Mouse (Mus musculus): ENCODE data around the gene Ski. TPM values are rescaled to one million over a fixed set of nuclear protein-coding genes. Genes with fewer than 3 reads are reported as not detected.
A peak's percentile ranks its signal among the peaks of the same experiment; 100 is the strongest.

The Ski gene
- total RNA-seq, 2 experiments from 2014 or later, result 113 to 119 TPM

DNA sequence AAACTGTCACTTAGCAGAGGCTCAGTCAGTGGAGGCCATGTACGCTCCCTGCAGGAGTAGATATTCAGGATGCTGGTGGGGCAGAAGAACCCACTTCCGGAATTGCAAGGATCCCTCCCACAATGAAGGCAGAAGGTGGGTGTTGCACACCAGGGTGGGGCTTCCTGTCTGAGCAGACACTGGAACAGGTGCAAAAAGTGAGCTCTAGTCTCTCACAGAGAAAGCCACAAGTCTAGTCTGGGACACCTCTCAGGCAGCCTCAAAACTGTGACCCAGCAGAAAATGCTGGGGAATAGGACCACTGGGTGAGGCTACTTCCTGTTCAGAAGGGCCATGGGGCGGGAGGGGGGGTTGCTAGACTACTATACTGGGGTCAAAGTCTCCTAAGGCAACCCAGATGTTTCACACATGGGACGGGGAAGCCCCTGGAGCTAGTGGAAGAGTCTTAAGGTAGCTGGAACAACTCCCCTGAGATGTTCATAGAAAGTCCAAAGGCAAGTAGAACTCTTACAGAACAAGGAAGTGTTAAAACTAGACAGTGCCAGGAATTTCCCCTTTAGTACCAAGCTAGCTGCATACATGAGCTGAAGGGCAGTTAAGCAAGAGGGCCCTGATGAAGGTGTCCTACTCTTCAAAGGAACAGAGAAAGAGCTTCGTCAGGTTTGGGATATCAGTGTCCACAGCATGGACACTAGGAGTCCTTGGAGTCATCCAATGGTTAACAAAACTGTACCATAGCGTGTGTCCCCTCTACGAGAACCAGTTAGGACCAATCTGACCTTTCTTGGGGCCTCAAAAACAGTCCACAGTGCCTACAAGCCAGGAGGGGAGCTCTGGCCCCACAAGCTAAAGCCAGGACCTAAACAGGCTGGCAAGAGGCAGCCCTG lies 59.7 kb downstream of the Ski start:
- no peak for DNase-seq (ENCODE audit: low spot score in 2 of 2)
- intact Hi-C loops (cut with DNase I), result no loop called here

DNA sequence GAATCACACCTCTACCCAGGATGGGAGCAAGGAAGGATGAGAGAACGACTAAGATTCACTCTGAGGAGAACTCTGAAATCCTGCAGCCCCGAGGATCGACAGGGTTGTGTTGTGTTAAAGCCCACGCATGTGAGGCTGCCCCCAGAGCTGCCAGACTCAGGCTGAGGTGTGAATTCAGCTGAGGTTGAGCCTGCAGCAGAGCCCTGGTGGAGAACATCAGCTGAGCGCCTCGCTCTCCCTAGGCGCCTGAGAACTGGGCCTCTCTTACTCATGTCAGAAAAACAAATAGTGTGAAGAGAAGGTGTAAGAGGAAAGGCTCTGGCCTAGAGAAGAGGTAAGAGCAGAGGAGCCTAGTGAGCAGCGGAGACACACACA lies 63.9 kb downstream of the Ski start:
- intact Hi-C loops (cut with DNase I), result loop anchor here (1.0 kb wide), 1 partner anchor 61 kb away; no protein-coding TSS in a partner anchor
- no peak for DNase-seq (ENCODE audit: low spot score in 2 of 2)

DNA sequence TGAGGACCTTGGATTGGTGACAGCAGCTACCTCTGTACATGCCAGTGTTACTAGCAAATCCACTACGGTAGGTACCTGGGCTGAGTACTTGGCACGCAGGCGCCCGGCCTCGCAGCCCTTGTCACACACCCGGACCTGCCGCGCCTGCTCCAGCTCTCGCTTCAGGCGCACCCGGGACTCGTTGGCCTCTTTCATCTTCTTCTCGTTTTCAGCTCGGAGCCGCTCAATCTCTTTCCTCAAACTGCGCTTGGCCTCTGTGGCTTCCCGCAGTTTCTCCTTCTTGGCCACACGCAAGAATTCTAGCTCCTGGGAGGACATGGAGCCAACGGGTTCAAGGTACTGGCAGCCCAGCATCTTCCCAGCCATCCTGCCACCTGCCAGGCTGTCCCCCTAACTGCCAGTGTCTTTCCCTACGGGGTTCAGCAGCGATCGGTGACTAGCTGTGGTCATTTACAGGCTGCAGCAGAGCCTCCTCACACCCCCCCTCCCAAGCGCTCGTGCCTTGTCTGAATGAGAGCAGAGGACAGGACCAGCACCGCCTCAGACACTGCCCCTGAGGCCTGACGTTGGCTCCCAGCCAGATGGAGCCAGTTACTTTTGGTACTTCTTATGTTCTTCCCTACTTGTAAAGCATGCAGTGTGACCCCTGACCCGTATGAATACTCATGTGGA lies 64.4 kb downstream of the Ski start:
- DNase-seq (ENCODE audit: low spot score in 2 of 2), result no peak
- intact Hi-C loops (cut with DNase I), result loop anchor here (1.0 kb wide), 1 partner anchor 61 kb away; no protein-coding TSS in a partner anchor

DNA sequence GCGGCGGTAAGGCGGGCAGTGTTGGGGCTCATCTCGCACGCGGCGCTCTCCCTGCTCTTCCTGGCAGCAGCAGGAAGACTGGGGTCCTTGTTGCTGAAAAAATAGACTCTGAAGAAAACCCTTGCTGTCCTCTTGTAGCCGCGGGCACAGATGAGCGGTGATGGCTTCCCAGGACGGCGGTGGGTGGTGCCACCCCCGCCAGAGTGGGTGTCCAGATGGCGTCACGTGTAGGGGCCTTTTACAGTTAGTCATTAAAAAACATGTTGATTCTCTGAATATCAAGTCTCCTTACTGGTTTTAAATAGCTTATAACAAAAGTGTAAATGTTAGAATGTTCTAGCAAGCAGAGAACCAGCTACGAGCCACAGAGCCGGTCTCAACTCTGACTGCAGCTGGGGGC lies 65.7 kb downstream of the Ski start:
- intact Hi-C loops (cut with DNase I), result no loop called here
- no peak for DNase-seq (ENCODE audit: low spot score in 2 of 2)

DNA sequence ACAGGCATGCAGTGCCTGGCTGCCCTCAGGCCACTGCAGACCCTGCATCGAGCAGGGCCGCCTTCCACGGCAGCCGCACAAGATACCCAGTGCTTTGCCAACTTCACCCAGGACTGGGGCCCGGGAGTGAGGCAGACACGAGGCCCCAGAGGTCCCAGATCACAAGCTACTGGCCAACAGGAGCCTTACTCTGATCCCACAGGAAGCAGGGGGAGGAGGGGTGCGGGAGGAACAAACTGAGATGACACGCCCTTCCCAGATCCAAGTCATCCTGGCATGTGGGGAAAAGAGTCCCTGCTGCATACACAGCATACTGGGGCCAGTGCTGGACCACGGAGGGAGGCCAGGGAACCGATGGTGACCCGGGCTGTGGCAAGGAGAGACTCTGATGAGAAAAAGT lies 67.4 kb downstream of the Ski start:
- intact Hi-C loops (cut with DNase I), result loop anchor here (5.0 kb wide), 2 partner anchors 58 to 92 kb away; partner anchors contain the start of gene Faap20
- no peak for DNase-seq (ENCODE audit: low spot score in 2 of 2)

DNA sequence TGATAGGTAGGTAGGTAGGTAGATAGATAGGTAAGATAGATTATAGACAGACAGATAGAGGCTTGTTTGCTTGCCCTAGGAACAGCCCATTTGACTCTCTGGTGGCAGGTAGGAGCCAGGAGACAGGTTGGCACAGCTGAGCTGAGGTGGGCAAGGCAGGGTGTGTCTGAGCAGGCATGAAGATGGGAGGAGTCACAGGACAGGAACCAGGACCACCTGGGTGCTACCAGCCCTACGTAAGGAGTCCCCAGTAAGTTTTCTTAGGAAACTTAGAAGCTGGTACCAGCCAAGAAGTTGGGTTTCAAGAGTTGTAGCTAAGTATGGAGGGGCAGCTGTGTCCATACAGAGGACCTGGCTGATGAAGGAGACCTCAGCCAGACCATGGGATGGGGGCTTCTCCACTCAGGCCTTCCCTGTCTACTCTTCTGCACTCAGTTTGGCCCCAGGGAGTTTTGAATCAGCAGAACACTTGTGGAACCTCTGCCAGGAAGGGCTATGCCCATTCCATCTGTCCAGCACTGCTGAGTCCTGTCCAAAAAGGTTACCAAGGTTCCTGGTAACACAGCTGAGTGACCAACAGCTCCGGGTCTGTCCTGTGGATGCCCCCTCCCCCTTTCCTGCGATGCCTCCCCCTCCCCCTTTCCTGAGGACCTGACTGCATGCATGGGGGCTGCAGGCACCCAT lies 68.9 kb downstream of the Ski start:
- intact Hi-C loops (cut with DNase I), result loop anchor here (5.0 kb wide), 2 partner anchors 56 to 94 kb away; partner anchors contain the start of gene Faap20
- no peak for DNase-seq (ENCODE audit: low spot score in 2 of 2)

DNA sequence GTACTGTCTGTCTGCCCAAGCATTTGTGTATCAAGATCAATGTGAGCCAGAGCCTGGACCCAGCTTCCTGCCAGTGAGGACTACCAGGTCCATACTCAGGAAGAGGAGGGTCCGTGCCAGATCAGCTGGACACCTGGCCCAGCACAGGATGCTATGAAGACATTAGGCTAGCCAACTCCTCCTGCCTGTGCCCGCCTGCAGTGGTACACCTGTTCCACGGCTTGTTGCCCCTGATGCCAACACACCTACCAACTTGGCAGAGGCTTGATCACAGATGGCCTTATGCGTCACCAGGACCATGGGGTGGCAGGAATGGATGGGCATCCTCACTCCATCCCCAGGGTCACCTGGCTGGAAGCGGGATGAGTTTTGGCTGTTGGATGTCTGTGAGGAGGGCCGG lies 69.9 kb downstream of the Ski start:
- DNase-seq (ENCODE audit: low spot score in 2 of 2), result no peak
- intact Hi-C loops (cut with DNase I), result loop anchor here (5.0 kb wide), 2 partner anchors 55 to 95 kb away; partner anchors contain the start of gene Faap20

DNA sequence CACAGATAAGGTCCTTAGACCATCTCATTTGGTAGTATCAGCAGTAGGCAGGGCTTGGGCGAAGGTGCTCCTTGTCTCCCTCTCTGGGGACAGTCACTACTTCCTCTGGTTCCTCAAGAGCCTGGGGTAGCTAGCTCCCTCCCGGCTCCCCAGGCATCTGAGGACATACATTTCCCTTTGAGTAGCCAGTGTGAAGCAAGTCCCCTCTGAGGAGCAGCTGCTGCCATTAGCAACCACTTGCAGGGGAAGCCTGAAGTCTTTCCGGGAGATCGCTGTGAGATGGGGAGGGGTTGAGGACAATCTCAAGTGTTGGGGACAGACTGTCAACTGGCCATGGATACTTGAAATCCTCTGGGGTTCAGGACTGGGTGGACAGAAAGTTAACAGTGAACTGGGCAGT lies 70.5 kb downstream of the Ski start:
- intact Hi-C loops (cut with DNase I), result loop anchor here (5.0 kb wide), 2 partner anchors 55 to 95 kb away; partner anchors contain the start of gene Faap20

DNA sequence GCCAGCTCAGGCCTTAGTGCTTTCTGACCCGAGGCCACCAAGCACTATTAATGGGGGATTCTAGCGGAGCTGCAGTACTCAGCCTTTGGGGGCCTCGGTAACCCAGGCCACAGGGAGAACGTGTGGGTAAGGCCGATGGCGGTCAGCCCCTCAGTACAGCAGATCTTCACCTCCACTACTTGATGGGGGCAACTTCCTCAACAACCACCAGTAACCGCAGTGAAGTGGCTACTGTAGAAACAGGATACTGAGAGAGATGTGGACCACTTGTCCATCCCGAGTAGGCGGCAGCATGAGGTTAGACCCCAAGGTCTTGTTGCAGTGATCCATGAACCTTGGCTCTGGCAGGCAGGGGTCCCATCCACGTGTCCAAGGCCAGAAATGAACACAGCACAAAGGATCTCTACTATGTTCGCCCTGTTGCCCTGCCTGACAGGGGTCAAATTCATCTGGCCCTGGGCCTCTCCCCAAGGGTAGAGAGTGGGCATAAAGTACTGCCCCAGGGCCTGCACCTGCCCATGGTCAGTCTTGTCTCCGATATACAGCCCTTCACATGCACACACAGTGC lies 71.1 kb downstream of the Ski start:
- intact Hi-C loops (cut with DNase I), result loop anchor here (5.0 kb wide), 2 partner anchors 54 to 96 kb away; partner anchors contain the start of gene Faap20
- DNase-seq (ENCODE audit: low spot score in 2 of 2), result no peak

More for the DNA sequence above, 70.5 kb downstream of the Ski start:
- no peak for DNase-seq (ENCODE audit: low spot score in 2 of 2)

DNA sequence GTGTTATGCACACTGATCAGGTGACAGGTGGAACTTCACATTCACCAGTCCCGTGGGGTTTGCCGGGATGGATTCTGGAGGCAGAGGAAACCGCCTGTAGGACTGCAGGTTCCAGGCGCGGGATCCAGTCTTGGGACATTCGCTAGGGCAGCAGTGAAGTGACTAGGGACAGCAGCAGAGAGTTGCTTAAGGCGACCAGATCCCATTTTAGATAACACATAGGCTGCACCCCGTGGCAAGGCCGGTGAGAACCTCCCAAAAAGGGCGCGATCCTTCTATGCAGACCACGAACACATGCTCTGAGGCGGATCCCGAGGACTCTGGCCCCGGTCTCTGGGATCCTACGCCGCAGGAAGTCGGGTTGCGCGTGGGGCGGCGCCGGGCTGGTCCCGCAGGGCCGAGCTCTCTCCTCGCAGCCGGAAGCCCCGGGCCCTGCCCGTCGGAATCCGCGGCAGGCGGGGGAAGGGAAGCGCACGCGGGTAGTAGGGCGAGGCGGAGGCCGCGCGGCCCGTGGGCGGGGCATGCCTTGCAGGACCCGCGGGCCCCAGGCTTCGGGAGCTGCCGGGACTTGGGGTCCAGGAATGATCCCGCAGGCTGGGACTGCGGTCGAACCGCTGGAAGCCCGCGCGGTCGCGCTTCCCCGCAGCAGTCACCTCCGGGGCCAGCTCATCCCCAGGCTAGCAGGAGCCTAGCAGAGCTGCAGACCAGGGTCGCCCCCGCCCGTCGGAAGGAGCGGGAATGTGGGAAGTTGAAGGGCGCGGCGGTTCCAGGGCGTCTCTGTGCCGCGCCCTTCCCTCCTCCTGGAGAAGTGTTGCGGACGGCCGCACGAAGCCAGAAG lies 71.9 kb downstream of the Ski start:
- intact Hi-C loops (cut with DNase I), result loop anchor here (5.0 kb wide), 2 partner anchors 53 to 97 kb away; partner anchors contain the start of gene Faap20
- peak; percentile 69 to 70 for DNase-seq (ENCODE audit: low spot score in 2 of 2)

DNA sequence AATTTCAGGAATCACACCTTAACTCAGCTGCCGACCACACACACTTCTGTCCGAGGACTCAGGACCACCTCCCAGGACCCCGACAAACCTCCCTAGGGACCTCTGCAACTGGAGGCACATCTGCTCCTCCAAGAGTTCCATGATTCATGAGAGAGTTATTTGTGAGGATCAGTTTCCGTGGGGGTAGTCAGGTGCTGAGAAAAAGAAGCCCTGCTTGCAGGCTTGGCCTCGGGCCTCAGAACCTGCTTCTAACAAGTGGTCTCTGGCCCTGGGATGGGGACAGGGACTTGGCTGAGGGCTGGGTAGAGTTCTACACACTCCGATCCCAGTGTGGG lies 72.5 kb downstream of the Ski start:
- no peak for DNase-seq (ENCODE audit: low spot score in 2 of 2)
- intact Hi-C loops (cut with DNase I), result loop anchor here (5.0 kb wide), 2 partner anchors 53 to 97 kb away; partner anchors contain the start of gene Faap20

DNA sequence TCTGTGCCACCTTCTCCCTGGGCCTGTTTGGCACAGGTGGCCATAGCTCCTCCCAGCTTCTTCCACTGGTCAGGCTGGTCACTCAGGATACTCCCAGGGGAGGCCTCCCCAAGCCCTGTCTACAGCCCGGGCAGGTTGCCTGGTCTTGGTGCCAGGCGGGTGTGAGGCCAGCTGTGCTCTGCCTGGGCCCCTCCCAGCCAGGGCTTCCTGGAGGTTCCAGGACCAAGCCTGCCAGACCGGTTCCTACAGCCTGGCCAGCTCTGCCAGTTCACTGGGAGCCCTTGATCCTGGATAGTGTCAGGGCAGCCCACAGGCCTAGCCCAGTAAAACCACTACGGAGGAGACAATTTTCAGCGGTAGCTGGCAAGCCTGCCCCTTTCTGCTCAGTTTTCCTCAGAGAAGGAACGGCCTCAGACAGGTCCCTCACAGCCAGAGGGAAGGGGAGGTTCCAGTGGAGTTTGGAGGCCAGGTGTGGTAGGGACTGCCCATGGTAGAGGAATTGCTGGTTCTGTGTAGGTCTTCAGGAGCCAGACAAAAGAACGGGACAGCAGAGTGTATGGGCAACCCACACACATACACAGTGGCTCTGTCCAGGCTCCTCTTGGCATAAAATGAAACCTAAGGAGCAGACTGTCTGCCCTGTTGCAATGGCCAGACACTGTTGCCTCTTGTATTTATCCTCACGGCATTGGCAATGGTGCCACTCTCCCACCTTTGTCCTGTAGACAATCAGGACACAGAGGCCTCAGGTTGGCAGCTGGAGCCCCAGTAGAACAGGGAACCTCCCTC lies 73.3 kb downstream of the Ski start:
- intact Hi-C loops (cut with DNase I), result no loop called here

DNA sequence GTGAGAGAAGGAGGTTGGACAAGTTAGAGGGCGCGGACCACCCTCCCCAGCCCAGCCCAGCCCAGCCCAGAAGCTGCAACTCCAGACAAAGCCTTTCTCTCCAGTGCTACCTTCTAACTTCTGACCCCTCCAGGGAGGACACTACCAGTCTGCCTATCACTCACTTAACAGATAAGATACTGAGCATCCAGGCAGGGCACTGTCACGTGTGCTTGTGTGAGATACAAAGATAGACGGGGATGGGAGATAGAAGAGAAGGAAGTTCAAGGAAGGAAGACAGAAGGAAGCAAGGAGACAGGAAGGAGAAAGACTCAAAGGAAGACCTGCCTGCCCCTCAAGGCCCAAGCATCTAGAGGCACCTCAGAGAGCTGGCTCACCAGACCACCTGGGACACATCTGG lies 73.9 kb downstream of the Ski start:
- intact Hi-C loops (cut with DNase I), result no loop called here
- DNase-seq (ENCODE audit: low spot score in 2 of 2), result no peak

More for the DNA sequence above, 73.3 kb downstream of the Ski start:
- DNase-seq (ENCODE audit: low spot score in 2 of 2), result no peak

DNA sequence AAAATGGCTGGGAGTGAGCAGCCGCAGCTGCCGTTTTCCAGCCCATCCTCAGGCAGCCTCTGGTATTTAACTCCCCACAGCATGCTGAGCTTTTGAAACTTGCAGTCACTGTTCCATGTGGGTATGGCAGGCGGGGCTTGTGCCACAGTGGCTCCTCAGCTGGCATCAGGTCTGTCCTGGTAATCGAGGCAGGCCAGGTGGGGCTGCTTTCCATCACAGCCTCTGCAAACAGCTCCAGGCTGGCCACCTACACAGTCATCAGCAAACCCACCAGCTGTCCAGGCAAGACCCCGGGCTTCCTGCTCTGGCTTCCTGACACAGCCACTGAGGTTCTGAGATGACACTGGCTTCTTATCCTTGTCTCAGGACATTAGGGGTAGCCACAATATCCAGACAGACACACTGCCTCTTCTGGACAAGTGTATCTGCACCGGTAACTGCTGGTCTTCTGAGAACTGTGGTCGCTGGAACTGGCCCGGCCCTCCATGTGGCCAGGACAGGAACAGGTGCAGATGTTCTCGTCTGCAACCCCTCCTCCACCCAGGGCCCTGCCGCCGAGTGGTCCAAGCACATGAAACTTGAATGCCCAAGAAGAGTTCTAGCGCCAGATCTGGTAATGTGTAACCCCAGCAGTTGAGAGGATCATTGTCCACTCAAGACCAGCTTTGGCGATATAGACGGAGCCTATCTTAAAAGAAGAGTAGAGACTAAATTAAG lies 76.1 kb downstream of the Ski start:
- no peak for DNase-seq (ENCODE audit: low spot score in 2 of 2)
- intact Hi-C loops (cut with DNase I), result no loop called here

DNA sequence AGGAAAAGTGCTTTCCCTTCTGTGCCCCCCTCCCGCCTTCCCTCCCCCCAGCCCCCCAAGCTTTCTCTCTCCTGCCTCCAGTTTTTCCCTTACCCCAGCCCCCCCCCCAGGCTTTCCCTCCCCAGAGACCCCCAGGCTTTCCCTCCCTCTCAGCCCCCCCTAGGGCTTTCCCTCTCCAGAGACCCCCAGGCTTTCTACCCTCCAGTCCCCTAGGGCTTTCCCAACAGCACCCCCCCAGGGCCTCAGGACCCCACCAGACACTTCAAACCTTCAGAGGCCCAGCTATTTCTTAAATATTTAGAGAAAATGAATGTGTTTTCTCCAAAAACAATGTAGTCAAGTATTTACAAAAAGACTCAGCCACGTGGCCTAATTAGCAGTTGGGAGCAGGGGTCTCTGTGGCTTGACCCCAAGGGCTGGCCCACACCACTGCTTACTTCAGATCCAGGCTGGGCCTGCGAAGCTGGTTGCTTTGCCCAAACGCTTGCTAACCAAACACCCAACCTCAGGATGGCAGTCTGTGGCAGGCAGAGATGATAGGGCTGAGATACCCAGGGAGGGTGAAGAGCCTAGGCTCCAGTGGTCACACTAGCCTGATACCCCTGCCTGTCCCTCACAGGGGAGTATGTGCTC lies 77.7 kb downstream of the Ski start:
- intact Hi-C loops (cut with DNase I), result no loop called here

DNA sequence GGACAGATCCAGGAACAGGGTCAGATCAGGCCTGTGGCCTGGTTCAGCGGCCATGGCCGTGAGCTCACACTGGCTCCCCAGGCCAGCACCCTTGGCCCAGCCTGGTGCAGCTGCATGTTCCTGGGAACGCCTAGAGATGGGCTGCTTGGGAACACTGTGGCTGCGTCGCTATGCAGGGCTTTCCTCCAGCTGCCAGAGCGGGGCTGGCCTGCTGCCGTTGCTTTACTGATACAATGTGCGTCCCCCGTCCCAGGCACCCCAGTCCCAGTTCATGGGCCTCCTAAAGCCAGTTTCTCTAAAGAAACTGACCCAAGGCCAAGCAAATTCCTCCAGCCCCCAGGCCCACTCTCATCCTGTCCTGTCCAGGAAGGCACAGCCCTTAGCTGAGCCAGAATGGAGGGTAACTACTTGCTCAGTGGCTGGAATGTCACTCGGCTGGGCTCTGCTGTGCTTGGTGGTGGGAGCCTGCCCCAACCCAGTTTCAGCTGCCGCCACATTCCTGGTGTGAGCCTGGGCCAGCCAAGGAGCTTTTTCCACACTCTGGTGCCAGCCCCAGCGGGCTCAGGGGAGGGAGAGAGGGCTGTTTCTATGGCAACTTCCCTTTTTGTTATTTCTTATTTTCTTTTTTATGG lies 78.4 kb downstream of the Ski start:
- DNase-seq (ENCODE audit: low spot score in 2 of 2), result peak; percentile 65 to 67
- intact Hi-C loops (cut with DNase I), result no loop called here

More for the DNA sequence above, 77.7 kb downstream of the Ski start:
- DNase-seq (ENCODE audit: low spot score in 2 of 2), result no peak

Measured in left cerebral cortex, postnatal 36 days (tissue).